Mouse (Mus musculus): Measurements from ENCODE around the gene Gm17364. TPM values are rescaled to one million over a fixed set of nuclear protein-coding genes. Genes with fewer than 3 reads are reported as not detected.
"Not testable (repeated sequence)": the region's sequence is repeated elsewhere in the genome, so short reads cannot be mapped to it uniquely, and the experiment has no call there.

Gm17364 gene
- total and polyA plus RNA-seq, 2 experiments from 2014 or later = not detected

DNA sequence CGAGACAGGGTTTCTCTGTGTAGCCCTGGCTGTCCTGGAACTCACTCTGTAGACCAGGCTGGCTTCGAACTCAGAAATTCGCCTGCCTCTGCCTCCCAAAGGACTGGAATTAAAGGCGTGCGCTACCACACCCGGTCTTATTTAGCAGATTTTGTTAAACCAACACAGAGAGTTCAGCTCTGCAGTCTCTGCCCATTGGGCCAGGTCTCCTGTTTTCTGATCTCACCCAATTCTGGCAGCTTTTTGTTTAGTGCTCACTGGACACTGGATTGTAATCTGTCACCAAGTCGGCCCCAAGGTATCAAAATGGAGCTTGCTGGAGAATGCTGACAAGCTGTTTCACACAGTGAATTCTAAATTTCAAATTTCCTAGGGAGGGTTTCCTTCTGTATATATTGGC lies 21.0 kb downstream of the Gm17364 start:
- Histone ChIP-seq H3K9me3 (ENCODE audit: low read length) (no peaks in the 10 kb centered on the region), H3K27ac (no peak overlapping the region), H3K9ac (replicated peaks; ENCODE audit: low read length) (no peak overlapping the region), H3K4me1 (ENCODE audit: insufficient read depth, low read length) (peaks cover 11% of the 10 kb centered on the region; the same call in 1 of the 2 replicates), H3K4me2 (ENCODE audit: low read depth, low read length) (no peak overlapping the region), H3K4me3 (ENCODE audit: low read length) (no peak overlapping the region), H3K36me3 (ENCODE audit: insufficient read depth, low read length) (no peaks in the 10 kb centered on the region), H3K27me3 (ENCODE audit: insufficient read depth, low read length) (no peaks in the 10 kb centered on the region)
- DNase-seq (ENCODE audit: low spot score) (no peak), ATAC-seq (no peak)
- no peak for TF ChIP-seq CTCF (IDR thresholded peaks at IDR 0.05; ENCODE audit: low read depth)
- WGBS = 93% methylated on average over 7 of the region's 7 CpGs

DNA sequence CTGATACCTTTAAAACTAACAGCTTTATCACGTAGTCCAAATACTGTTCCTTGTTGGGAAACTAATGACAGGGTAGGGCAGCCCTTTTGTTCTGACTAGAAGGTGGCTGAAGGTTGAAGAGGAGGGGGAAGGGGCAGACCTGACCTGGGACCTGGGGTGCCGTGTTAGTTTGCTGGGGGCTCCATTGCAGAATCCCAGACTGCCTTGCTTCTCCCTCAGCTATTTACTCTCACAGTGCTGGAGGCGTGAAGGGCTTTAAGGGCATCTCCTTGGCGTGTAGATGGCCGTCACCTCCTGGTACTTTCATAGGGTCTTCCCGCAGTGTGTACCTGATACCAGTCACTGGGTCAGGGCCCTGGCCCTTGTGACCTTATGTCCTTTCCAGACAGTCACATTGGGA lies 21.6 kb downstream of the Gm17364 start:
- Histone ChIP-seq H3K4me1 (ENCODE audit: insufficient read depth, low read length) (peaks cover 11% of the 10 kb centered on the region; the same call in 1 of the 2 replicates), H3K27me3 (ENCODE audit: insufficient read depth, low read length) (no peaks in the 10 kb centered on the region), H3K9ac (replicated peaks; ENCODE audit: low read length) (no peak overlapping the region), H3K9me3 (ENCODE audit: low read length) (no peaks in the 10 kb centered on the region), H3K4me3 (ENCODE audit: low read length) (no peak overlapping the region), H3K27ac (no peak overlapping the region), H3K36me3 (ENCODE audit: insufficient read depth, low read length) (no peaks in the 10 kb centered on the region), H3K4me2 (ENCODE audit: low read depth, low read length) (no peak overlapping the region)
- no peak for TF ChIP-seq CTCF (IDR thresholded peaks at IDR 0.05; ENCODE audit: low read depth)
- ATAC-seq (no peak), DNase-seq (ENCODE audit: low spot score) (no peak)
- WGBS = 88% methylated on average over 6 of the region's 6 CpGs

DNA sequence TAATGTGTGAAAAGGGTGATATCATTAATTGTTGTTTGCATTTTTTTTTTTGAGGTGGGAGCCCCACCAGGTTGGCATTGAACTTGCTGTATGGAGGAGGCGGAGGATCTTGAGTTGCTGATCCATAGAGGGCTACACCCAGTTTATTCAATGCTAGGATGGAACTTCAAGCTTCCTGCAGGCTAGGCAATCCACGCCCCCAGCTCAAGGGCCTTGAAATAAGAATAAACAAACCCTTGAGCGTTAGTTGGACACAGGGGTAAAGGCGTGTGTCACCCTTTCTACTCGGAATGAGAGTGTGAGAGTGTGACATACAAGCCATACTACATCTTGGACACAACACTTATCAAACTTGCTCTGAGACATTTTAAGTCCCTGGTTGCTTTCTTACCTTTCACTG lies 22.1 kb downstream of the Gm17364 start:
- H3K4me2 ChIP-seq (ENCODE audit: low read depth, low read length) = no peak overlapping the region
- 83% methylated on average over 5 of the region's 5 CpGs for WGBS
- H3K4me3 ChIP-seq (ENCODE audit: low read length) = no peak overlapping the region
- ATAC-seq (no peak), DNase-seq (ENCODE audit: low spot score) (no peak)
- no peak for TF ChIP-seq CTCF (IDR thresholded peaks at IDR 0.05; ENCODE audit: low read depth)
- H3K4me1 ChIP-seq (ENCODE audit: insufficient read depth, low read length) = peaks cover 11% of the 10 kb centered on the region; the same call in 1 of the 2 replicates
- H3K27ac ChIP-seq = no peak overlapping the region
- H3K9me3 ChIP-seq (ENCODE audit: low read length) = no peaks in the 10 kb centered on the region
- no peaks in the 10 kb centered on the region for H3K27me3 ChIP-seq (ENCODE audit: insufficient read depth, low read length)
- no peak overlapping the region for H3K9ac ChIP-seq (replicated peaks; ENCODE audit: low read length)
- H3K36me3 ChIP-seq (ENCODE audit: insufficient read depth, low read length) = no peaks in the 10 kb centered on the region

DNA sequence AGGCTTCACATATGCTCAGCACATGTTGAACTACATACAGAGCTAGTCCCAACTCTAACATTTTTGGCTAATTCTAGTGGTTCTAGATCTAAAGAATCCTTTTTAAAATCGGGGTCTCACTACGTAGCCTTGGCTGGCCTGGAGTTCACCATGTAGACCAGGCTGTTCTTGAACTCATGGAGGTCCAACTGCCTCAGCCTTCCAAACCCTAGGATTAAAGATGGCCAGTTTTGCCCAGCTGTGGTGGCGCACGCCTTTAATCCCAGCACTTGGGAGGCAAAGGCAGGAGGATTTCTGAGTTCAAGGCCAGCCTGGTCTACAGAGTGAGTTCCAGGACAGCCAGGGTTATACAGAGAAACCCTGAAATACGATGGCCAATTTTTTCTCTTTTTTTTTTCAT lies 22.5 kb downstream of the Gm17364 start:
- not testable (repeated sequence) for H3K27me3 ChIP-seq (ENCODE audit: insufficient read depth, low read length); H3K9ac ChIP-seq (replicated peaks; ENCODE audit: low read length); ATAC-seq; H3K27ac ChIP-seq; DNase-seq (ENCODE audit: low spot score); H3K9me3 ChIP-seq (ENCODE audit: low read length); H3K36me3 ChIP-seq (ENCODE audit: insufficient read depth, low read length)
- peaks cover 11% of the 10 kb centered on the region; the same call in 1 of the 2 replicates for H3K4me1 ChIP-seq (ENCODE audit: insufficient read depth, low read length)
- peak overlapping the region; percentile 71; the same call in 1 of the 2 replicates for H3K4me3 ChIP-seq (ENCODE audit: low read length)
- 95% methylated on average over 5 of the region's 5 CpGs for WGBS
- peak overlapping the region; percentile 65 for H3K4me2 ChIP-seq (ENCODE audit: low read depth, low read length)

DNA sequence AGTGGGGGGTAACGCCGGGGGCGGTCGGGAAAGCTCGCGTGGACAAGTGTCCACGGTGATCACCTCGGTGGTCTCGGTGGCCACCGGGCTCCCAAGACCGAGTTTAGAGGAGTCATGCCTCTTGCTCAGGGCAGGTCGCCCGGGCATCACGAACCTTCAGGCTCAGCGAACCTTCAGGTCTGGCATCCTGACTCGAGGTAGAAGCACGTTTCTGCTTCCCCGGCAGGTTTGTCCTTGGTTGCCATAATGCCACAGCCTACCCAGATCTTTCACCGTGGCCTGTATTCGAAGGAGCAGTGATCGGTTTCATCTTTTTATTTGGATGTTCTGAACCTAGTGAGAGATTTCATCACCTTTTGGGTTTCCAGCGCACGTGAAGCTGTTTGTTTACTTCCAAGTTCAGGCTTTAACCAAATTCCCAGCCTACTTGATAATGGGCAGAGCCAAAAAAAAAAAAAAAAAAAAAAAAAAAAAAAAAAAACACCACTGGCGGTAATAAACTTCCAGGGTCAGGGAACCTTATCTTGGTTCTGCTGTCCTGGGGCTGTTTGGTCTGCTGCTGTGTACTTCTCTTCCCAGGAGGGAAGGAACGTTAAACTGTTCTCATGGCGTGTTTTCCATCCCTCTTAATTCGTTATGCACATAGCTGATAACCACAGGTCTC lies 23.3 kb downstream of the Gm17364 start:
- Histone ChIP-seq H3K27me3 (ENCODE audit: insufficient read depth, low read length) (no peaks in the 10 kb centered on the region), H3K9ac (replicated peaks; ENCODE audit: low read length) (peak overlapping the region; percentile 85), H3K4me3 (ENCODE audit: low read length) (peak overlapping the region; percentile 71), H3K27ac (peak overlapping the region; percentile 89), H3K36me3 (ENCODE audit: insufficient read depth, low read length) (no peaks in the 10 kb centered on the region), H3K4me1 (ENCODE audit: insufficient read depth, low read length) (peaks cover 11% of the 10 kb centered on the region; the same call in 1 of the 2 replicates), H3K9me3 (ENCODE audit: low read length) (no peaks in the 10 kb centered on the region), H3K4me2 (ENCODE audit: low read depth, low read length) (peak overlapping the region; percentile 65)
- TF ChIP-seq CTCF (IDR thresholded peaks at IDR 0.05; ENCODE audit: low read depth) = no peak
- DNase-seq (ENCODE audit: low spot score) (no peak), ATAC-seq (no peak)
- WGBS = under 1% methylated on average over 26 of the region's 27 CpGs

DNA sequence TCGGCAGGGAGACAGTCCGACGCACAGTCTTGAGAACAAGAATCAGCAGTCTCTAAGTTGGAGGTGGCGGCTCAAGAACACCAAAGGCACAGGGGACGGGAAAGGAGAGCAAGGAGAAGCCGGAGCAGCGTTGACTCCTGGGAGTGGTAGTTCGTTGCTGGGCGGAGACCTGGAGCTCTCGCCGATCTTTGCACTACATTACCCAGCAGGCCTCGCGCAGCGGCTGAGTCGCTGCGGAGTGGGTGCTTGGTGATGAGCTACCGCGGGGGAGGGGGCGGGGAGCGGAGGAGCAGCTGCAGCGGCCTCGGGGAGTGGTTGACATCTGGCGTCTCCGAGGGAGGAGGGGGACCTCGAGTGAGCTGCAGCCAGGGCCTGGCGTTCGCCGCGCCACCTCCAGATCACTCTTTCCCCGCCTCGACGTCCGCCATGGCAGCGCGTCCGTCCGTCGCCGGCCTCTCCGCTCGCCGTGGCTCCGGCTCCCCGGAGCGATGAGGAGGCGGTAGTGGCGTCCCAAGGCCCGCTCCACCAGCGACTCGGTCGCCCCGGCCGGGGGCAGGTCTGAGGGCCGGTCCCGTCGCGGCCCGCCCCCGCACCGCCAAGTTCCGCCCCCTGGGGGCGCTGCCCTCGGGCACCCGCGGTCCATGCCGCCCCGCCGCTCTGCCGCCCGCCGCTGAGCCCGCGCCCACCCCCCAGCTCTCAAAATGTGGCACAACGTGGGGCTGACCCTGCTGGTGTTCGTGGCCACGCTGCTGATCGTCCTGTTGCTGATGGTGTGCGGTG lies 24.0 kb downstream of the Gm17364 start, which contains the start of gene Smim13:
TSS of gene Smim13 (plus strand) at position 307 of the 780 bp plus-strand sequence.
- peaks cover 11% of the 10 kb centered on the region; the same call in 1 of the 2 replicates for H3K4me1 ChIP-seq (ENCODE audit: insufficient read depth, low read length)
- ATAC-seq (peak; percentile 97), DNase-seq (ENCODE audit: low spot score) (peak; percentile 98)
- no peaks in the 10 kb centered on the region for H3K36me3 ChIP-seq (ENCODE audit: insufficient read depth, low read length)
- peak within 1 kb of the TSS; percentile 71 for H3K4me3 ChIP-seq (ENCODE audit: low read length)
- no peaks in the 10 kb centered on the region for H3K9me3 ChIP-seq (ENCODE audit: low read length)
- 1% methylated on average over 63 of the region's 78 CpGs for WGBS
- 0 out of 2 replicates have a peak, but pooled peaks have one; percentile 2 for TF ChIP-seq CTCF (IDR thresholded peaks at IDR 0.05; ENCODE audit: low read depth)
- peak within 1 kb of the TSS; percentile 89 for H3K27ac ChIP-seq
- no peaks in the 10 kb centered on the region for H3K27me3 ChIP-seq (ENCODE audit: insufficient read depth, low read length)
- peak within 1 kb of the TSS; percentile 65 for H3K4me2 ChIP-seq (ENCODE audit: low read depth, low read length)
- H3K9ac ChIP-seq (replicated peaks; ENCODE audit: low read length) = peak within 1 kb of the TSS; percentile 85

Measured in hindbrain, postnatal 0 days (tissue).